Mouse (Mus musculus) liver, embryonic 12.5 days (tissue): ENCODE results near the gene Ubxn4. TPM values are rescaled to one million over a fixed set of nuclear protein-coding genes. Genes with fewer than 3 reads are reported as not detected.

Experiments used
- ATAC-seq: fragments of 200-750 bp; cut with Nextera tagmentation; 2 replicates; pipeline ENCODE4 v1.8.0; 2017; ENCODE audit warnings: moderate number of reproducible peaks, mild to moderate bottlenecking, moderate library complexity
- H3K27ac ChIP-seq: fragments of 300-500 bp; sonication (generic); 2 replicates; pipeline ENCODE4 v1.5.1; 2016; ENCODE audit warnings: mild to moderate bottlenecking
- H3K27me3 ChIP-seq: fragments of 300-500 bp; sonication (generic); replicated peaks from 2 replicates; pipeline ENCODE4 v1.6.1; 2016; ENCODE audit warnings: mild to moderate bottlenecking, moderate library complexity
- H3K36me3 ChIP-seq: fragments of 300-500 bp; sonication (generic); 2 replicates; pipeline ENCODE4 v1.6.1; 2016; ENCODE audit warnings: mild to moderate bottlenecking, moderate library complexity
- H3K4me1 ChIP-seq: fragments of 300-500 bp; sonication (generic); 2 replicates; pipeline ENCODE4 v1.6.1; 2016
- H3K4me2 ChIP-seq: fragments of 300-500 bp; sonication (generic); 2 replicates; pipeline ENCODE4 v1.6.1; 2016; ENCODE audit warnings: mild to moderate bottlenecking, moderate library complexity
- H3K4me3 ChIP-seq: fragments of 300-500 bp; sonication (generic); 2 replicates; pipeline ENCODE4 v1.5.1; 2016; ENCODE audit warnings: mild to moderate bottlenecking, moderate library complexity
- H3K9ac ChIP-seq: fragments of 300-500 bp; sonication (generic); 2 replicates; pipeline ENCODE4 v1.6.1; 2016; ENCODE audit warnings: mild to moderate bottlenecking, moderate library complexity
- H3K9me3 ChIP-seq: fragments of 300-500 bp; sonication (generic); replicated peaks from 2 replicates; pipeline ENCODE4 v1.6.1; 2016; ENCODE audit warnings: mild to moderate bottlenecking, moderate library complexity
- WGBS: fragments of 180-500 bp; shearing (Covaris S2); methylation state at CpG from one replicate; pipeline ENCODE4 v1.1.7; 2016; ENCODE audit not compliant: insufficient replicate concordance; 5-methylcytosine and 5-hydroxymethylcytosine counted together
- microRNA counts: library from miRNA; unstranded; fragments of <30 nt; microRNA quantifications from one replicate; lab custom pipeline; 2017
- microRNA-seq: library from miRNA; unstranded; fragments of <30 nt; microRNA quantifications from one replicate; pipeline ENCODE4, GENCODE M21; 2017
- polyA plus RNA-seq: library from polyadenylated mRNA; unstranded; fragments of >200 nt; fragmentation: Nextera tagmentation; extraction: Ambion mirVana; gene quantifications from 2 replicates; pipeline ENCODE4 v1.2.1, GENCODE M21; 2016

Ubxn4 gene
- polyA plus RNA-seq, 1 experiment from 2014 or later = 43.1 TPM

DNA sequence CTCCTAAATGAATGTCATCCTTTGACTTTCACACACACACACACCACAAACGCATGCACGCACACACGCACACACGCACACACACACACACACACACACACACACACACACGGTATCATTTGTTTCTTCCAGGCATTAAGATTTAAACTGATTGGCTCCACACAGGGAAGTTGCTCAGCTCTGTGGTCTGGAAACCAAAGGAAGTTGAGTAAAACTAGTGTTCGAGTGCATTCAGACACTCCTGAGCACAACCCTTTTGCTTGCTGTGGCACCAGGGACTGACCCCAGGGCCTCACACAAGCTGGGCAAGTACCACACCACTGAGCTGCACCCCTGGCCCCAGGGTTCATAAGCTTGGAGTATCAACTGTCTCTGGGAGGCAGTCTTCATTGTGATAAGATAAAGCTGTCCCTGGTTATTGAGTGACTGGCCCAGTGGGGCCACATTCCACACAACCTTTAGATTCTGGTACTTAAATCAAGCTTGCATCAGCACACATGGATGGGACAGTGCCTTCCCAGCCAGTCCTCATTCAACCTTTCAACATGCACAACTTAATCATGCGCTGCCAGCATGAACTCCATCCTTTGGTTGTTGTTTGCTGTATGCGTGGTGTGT lies 79.4 kb downstream of the Ubxn4 start:
- H3K9ac ChIP-seq = no peak overlapping the region
- ATAC-seq = peak; percentile 58

DNA sequence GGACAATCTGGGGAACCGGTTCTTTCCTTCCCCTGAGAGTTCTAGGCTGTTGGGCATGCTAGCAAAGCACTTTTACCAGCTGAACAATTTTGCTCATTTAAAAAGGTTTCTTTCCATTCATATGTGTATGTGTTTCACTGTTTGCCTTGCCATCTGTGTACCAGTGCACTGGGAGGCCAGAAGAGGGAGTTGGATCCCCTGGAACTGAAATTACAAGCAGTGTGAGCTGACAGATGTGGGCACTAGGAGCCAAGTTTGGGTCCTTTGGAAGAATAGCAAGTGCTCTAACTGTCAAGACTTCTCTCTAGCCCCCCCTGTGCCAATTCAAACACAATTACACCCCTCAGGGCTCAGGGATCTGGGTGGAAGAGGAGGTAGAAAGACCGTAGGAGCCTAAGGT lies 81.0 kb downstream of the Ubxn4 start:
- no peak overlapping the region for H3K4me3 ChIP-seq
- H3K27me3 ChIP-seq = no peaks in the 10 kb centered on the region
- H3K27ac ChIP-seq = no peak overlapping the region
- H3K4me2 ChIP-seq = no peak overlapping the region
- H3K9me3 ChIP-seq = no peaks in the 10 kb centered on the region
- WGBS = 84% methylated on average over 2 of the region's 2 CpGs
- H3K9ac ChIP-seq = no peak overlapping the region
- peaks cover 29% of the 10 kb centered on the region for H3K4me1 ChIP-seq
- no peak for ATAC-seq
- H3K36me3 ChIP-seq = peaks cover 50% of the 10 kb centered on the region

More for the DNA sequence above, 79.4 kb downstream of the Ubxn4 start:
- Histone ChIP-seq H3K4me3 (no peak overlapping the region), H3K4me1 (peaks cover 29% of the 10 kb centered on the region), H3K36me3 (peaks cover 34% of the 10 kb centered on the region), H3K27ac (0 out of 2 replicates have a peak overlapping the region, but pooled peaks have one; percentile 15), H3K9me3 (no peaks in the 10 kb centered on the region), H3K27me3 (no peaks in the 10 kb centered on the region), H3K4me2 (no peak overlapping the region)
- 57% methylated on average over 8 of the region's 8 CpGs for WGBS

DNA sequence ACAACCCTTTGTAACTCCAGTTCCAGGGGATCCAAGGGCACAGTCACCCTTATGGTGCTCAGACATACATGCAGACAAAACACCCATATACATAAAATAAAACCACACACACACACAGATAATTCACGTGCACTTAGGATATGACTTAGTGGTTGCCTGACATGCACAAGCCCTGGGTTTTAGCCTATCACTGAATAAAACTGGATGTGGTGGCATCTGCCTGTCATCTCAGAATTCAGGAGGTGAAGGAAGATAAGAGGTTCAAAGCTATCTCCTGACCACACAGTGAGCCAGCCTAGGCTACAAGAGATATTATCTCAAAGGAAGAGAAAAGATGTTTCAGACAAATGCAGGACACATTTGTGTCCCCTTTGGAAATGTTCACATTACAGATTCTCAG lies 83.4 kb downstream of the Ubxn4 start:
- Histone ChIP-seq H3K4me3 (no peak overlapping the region), H3K27ac (no peak overlapping the region), H3K4me1 (peaks cover 29% of the 10 kb centered on the region), H3K27me3 (no peaks in the 10 kb centered on the region), H3K9me3 (no peaks in the 10 kb centered on the region), H3K36me3 (peaks cover 74% of the 10 kb centered on the region), H3K4me2 (no peak overlapping the region), H3K9ac (no peak overlapping the region)
- WGBS = 19% methylated on average over 1 of the region's 1 CpGs
- peak; percentile 56 for ATAC-seq

DNA sequence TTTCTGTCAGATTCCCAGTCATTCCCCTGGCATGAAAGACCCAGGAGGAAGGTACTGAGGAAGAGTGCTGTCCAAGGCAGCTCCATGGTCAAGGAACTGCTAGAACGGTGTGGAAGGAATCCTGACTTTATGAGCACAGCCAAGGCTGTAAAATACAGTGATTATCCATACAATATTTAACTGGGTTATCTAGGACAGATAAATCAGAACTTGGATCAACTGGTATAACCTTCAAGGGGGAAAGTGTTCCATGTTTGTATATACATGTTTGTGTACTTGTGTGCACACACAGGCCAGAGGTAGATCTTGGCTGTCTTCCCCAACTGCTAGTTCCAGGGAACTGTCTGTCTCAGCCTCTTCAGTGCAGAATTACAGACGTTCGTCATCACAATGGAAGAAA lies 84.5 kb downstream of the Ubxn4 start, which contains the start of gene Lct:
Gene Lct (minus strand): TSS at position 101 of the 400 bp plus-strand sequence.
- peaks cover 22% of the 10 kb centered on the region for H3K4me1 ChIP-seq
- 0 out of 2 replicates have a peak within 1 kb of the TSS, but pooled peaks have one; percentile 6 for H3K27ac ChIP-seq
- peaks cover 85% of the 10 kb centered on the region for H3K36me3 ChIP-seq
- no peaks in the 10 kb centered on the region for H3K27me3 ChIP-seq
- WGBS = 85% methylated on average over 3 of the region's 3 CpGs
- no peaks in the 10 kb centered on the region for H3K9me3 ChIP-seq
- H3K4me3 ChIP-seq = no peak within 1 kb of the TSS
- H3K9ac ChIP-seq = no peak within 1 kb of the TSS
- no peak for ATAC-seq
- no peak within 1 kb of the TSS for H3K4me2 ChIP-seq

MicroRNA genes within 50 kb of the gene (microRNA counts, 519-probe panel; counts per million panel counts)
- microRNA mmu-miR-128 (lab: Ali Mortazavi, UCI) = 3,323 counts per million, percentile 75 among the panel's probes with 10 or more counts

Small RNAs within 50 kb of the gene (microRNA-seq; reads per million reads assigned to microRNA genes)
- 134 reads per million, percentile 50 among the genes with 10 or more reads in this experiment for gene Mir128-1

Other genes starting within 250 kb of the Ubxn4 start
- gene Zranb3, start 140.9 kb upstream of the Ubxn4 start, polyA plus RNA-seq = 7.0 and 7.5 TPM in 2 replicates
- 48.3 and 48.7 TPM in 2 replicates for gene R3hdm1, start 140.7 kb upstream of the Ubxn4 start, polyA plus RNA-seq
- 0.05 TPM in 1 of 2 replicates, not detected in the other for gene Lct, start 84.4 kb downstream of the Ubxn4 start, polyA plus RNA-seq
- gene Mcm6, start 115.7 kb downstream of the Ubxn4 start, polyA plus RNA-seq = 343 and 345 TPM in 2 replicates
- gene Dars, start 173.4 kb downstream of the Ubxn4 start, polyA plus RNA-seq = 161 and 166 TPM in 2 replicates